Mouse (Mus musculus): ENCODE measurements around the gene Fam187b.

- TF ChIP-seq CTCF (IDR thresholded peaks at IDR 0.05; ENCODE audit: insufficient read depth, low read depth, low read length) (no peak), POLR2A (IDR thresholded peaks at IDR 0.05; ENCODE audit: insufficient read depth, low read depth, low read length) (0 out of 2 replicates have a peak, but pooled peaks have one; percentile 22)
Measured at GRCm38 (mm10) chr7:30956756-30957366, 16.7 kb upstream of the Fam187b start, which contains the start of gene Usf2.
